Mouse (Mus musculus): ENCODE results near the gene Bbs7. TPM values are rescaled to one million over a fixed set of nuclear protein-coding genes. Genes with fewer than 3 reads are reported as not detected.

Gene Bbs7
- polyA plus RNA-seq, 1 experiment from 2014 or later, result 19.9 TPM

- no peaks in the 10 kb centered on the region; the same call in 1 of the 2 replicates for H3K4me1 ChIP-seq (ENCODE audit: insufficient read depth)
- H3K4me2 ChIP-seq, result peak overlapping the region; percentile 91
- WGBS, result 16% methylated on average over 12 of the region's 12 CpGs
- no peak overlapping the region for H3K27ac ChIP-seq (ENCODE audit: low read depth)
- no peaks in the 10 kb centered on the region for H3K9me3 ChIP-seq (ENCODE audit: low read depth, low read length)
- no peaks in the 10 kb centered on the region for H3K27me3 ChIP-seq (ENCODE audit: insufficient read depth, low read length)
- DNase-seq (peak; percentile 15), ATAC-seq (ENCODE audit: insufficient read depth) (peak; percentile 58; the same call in 1 of the 2 replicates)
- H3K36me3 ChIP-seq (ENCODE audit: insufficient read depth), result peaks cover 30% of the 10 kb centered on the region
- peak overlapping the region; percentile 68 for H3K9ac ChIP-seq
- H3K4me3 ChIP-seq (ENCODE audit: low read depth, low read length), result peak overlapping the region; percentile 81
- no peak for TF ChIP-seq CTCF (IDR thresholded peaks at IDR 0.05; ENCODE audit: low read depth)
These were observed 61.4 kb downstream of the Bbs7 start for GRCm38 (mm10) chr3:36551851-36552384.

- Histone ChIP-seq H3K4me3 (ENCODE audit: low read depth, low read length) (no peak overlapping the region), H3K36me3 (ENCODE audit: insufficient read depth) (peaks cover 24% of the 10 kb centered on the region), H3K27ac (ENCODE audit: low read depth) (no peak overlapping the region), H3K4me2 (peak overlapping the region; percentile 91), H3K9ac (peak overlapping the region; percentile 20; the same call in 1 of the 2 replicates), H3K27me3 (ENCODE audit: insufficient read depth, low read length) (no peaks in the 10 kb centered on the region), H3K4me1 (ENCODE audit: insufficient read depth) (no peaks in the 10 kb centered on the region; the same call in 1 of the 2 replicates), H3K9me3 (ENCODE audit: low read depth, low read length) (no peaks in the 10 kb centered on the region)
- 49% methylated on average over 9 of the region's 9 CpGs for WGBS
- TF ChIP-seq CTCF (IDR thresholded peaks at IDR 0.05; ENCODE audit: low read depth), result no peak
- DNase-seq (peak; percentile 47), ATAC-seq (ENCODE audit: insufficient read depth) (0 out of 2 replicates have a peak, but pooled peaks have one; percentile 30)
These were observed 61.9 kb downstream of the Bbs7 start for GRCm38 (mm10) chr3:36551343-36551742.

- Histone ChIP-seq H3K9me3 (ENCODE audit: low read depth, low read length) (no peaks in the 10 kb centered on the region), H3K27me3 (ENCODE audit: insufficient read depth, low read length) (no peaks in the 10 kb centered on the region), H3K9ac (no peak overlapping the region), H3K4me2 (no peak overlapping the region), H3K4me1 (ENCODE audit: insufficient read depth) (no peaks in the 10 kb centered on the region), H3K36me3 (ENCODE audit: insufficient read depth) (no peaks in the 10 kb centered on the region), H3K27ac (ENCODE audit: low read depth) (no peak overlapping the region), H3K4me3 (ENCODE audit: low read depth, low read length) (no peak overlapping the region)
- DNase-seq, result no peak
- ATAC-seq (ENCODE audit: insufficient read depth), result no peak
- TF ChIP-seq CTCF (IDR thresholded peaks at IDR 0.05; ENCODE audit: low read depth), result no peak
- 75% methylated on average over 3 of the region's 3 CpGs for whole genome bisulfite sequencing
These were observed 68.3 kb downstream of the Bbs7 start for GRCm38 (mm10) chr3:36544961-36545360.

- H3K27ac ChIP-seq (ENCODE audit: low read depth), result no peak overlapping the region
- no peaks in the 10 kb centered on the region for H3K4me1 ChIP-seq (ENCODE audit: insufficient read depth)
- no peak overlapping the region for H3K4me3 ChIP-seq (ENCODE audit: low read depth, low read length)
- TF ChIP-seq CTCF (IDR thresholded peaks at IDR 0.05; ENCODE audit: low read depth), result no peak
- no peak for DNase-seq
- no peak for ATAC-seq (ENCODE audit: insufficient read depth)
- 83% methylated on average over 2 of the region's 2 CpGs for WGBS
- no peak overlapping the region for H3K9ac ChIP-seq
- no peaks in the 10 kb centered on the region for H3K36me3 ChIP-seq (ENCODE audit: insufficient read depth)
- H3K4me2 ChIP-seq, result no peak overlapping the region
- no peaks in the 10 kb centered on the region for H3K9me3 ChIP-seq (ENCODE audit: low read depth, low read length)
- no peaks in the 10 kb centered on the region for H3K27me3 ChIP-seq (ENCODE audit: insufficient read depth, low read length)
These were observed 71.9 kb downstream of the Bbs7 start for GRCm38 (mm10) chr3:36541399-36541798.

DNA sequence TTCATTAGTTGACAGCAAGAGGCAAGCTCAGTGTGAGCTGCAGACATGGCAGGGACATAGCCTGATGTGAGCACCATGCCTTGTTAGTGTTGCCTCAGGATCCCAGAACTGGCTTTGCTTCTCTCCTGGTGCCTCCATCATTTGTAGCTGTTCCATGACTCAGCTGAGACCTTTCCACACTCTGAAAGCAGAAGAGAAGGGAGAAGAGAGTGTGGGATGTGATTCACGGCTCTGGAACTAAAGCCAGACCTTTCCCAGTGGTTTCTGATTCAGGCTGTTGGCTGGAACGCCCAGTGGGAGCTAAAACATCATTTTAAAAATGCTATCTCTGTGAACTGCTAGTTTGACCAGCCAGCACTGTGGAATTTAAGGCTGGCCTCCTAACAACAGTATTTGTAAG lies 72.5 kb downstream of the Bbs7 start:
- Histone ChIP-seq H3K4me3 (ENCODE audit: low read depth, low read length) (no peak overlapping the region), H3K9me3 (ENCODE audit: low read depth, low read length) (no peaks in the 10 kb centered on the region), H3K4me1 (ENCODE audit: insufficient read depth) (no peaks in the 10 kb centered on the region), H3K4me2 (no peak overlapping the region), H3K36me3 (ENCODE audit: insufficient read depth) (no peaks in the 10 kb centered on the region), H3K27ac (ENCODE audit: low read depth) (no peak overlapping the region), H3K9ac (no peak overlapping the region), H3K27me3 (ENCODE audit: insufficient read depth, low read length) (no peaks in the 10 kb centered on the region)
- ATAC-seq (ENCODE audit: insufficient read depth) (no peak), DNase-seq (no peak)
- WGBS, result 50% methylated on average over 2 of the region's 2 CpGs
- TF ChIP-seq CTCF (IDR thresholded peaks at IDR 0.05; ENCODE audit: low read depth), result no peak

- H3K4me3 ChIP-seq (ENCODE audit: low read depth, low read length), result no peak overlapping the region
These were observed 75.4 kb downstream of the Bbs7 start for GRCm38 (mm10) chr3:36537701-36538470.

GRCm38 (mm10) chr3:36536041-36536440 lies 77.2 kb downstream of the Bbs7 start:
- H3K4me1 ChIP-seq (ENCODE audit: insufficient read depth), result peaks cover 11% of the 10 kb centered on the region
- no peak overlapping the region for H3K4me2 ChIP-seq
- H3K9me3 ChIP-seq (ENCODE audit: low read depth, low read length), result no peaks in the 10 kb centered on the region
- no peaks in the 10 kb centered on the region for H3K36me3 ChIP-seq (ENCODE audit: insufficient read depth)
- no peaks in the 10 kb centered on the region for H3K27me3 ChIP-seq (ENCODE audit: insufficient read depth, low read length)
- H3K4me3 ChIP-seq (ENCODE audit: low read depth, low read length), result no peak overlapping the region
- no peak for TF ChIP-seq CTCF (IDR thresholded peaks at IDR 0.05; ENCODE audit: low read depth)
- ATAC-seq (ENCODE audit: insufficient read depth), result no peak
- no peak for DNase-seq
- no peak overlapping the region for H3K27ac ChIP-seq (ENCODE audit: low read depth)
- 79% methylated on average over 12 of the region's 12 CpGs for WGBS
- H3K9ac ChIP-seq, result no peak overlapping the region

More at GRCm38 (mm10) chr3:36537701-36538470, 75.4 kb downstream of the Bbs7 start:
- no peak for TF ChIP-seq CTCF (IDR thresholded peaks at IDR 0.05; ENCODE audit: low read depth)
- DNase-seq (no peak), ATAC-seq (ENCODE audit: insufficient read depth) (no peak)
- H3K9ac ChIP-seq, result no peak overlapping the region
- H3K36me3 ChIP-seq (ENCODE audit: insufficient read depth), result no peaks in the 10 kb centered on the region
- H3K27me3 ChIP-seq (ENCODE audit: insufficient read depth, low read length), result no peaks in the 10 kb centered on the region
- H3K9me3 ChIP-seq (ENCODE audit: low read depth, low read length), result no peaks in the 10 kb centered on the region
- H3K4me1 ChIP-seq (ENCODE audit: insufficient read depth), result peaks cover 3% of the 10 kb centered on the region
- no peak overlapping the region for H3K4me2 ChIP-seq
- no peak overlapping the region for H3K27ac ChIP-seq (ENCODE audit: low read depth)
- WGBS, result 63% methylated on average over 4 of the region's 4 CpGs

Data from lung, embryonic 14.5 days (tissue).